Mouse (Mus musculus) embryo, embryonic 9.5 days (tissue): ENCODE measurements around the gene Serpina3m.
"Not testable (repeated sequence)": the region's sequence is repeated elsewhere in the genome, so short reads cannot be mapped to it uniquely, and the experiment has no call there.

Experiments
- DNase-seq: peaks from one replicate; pipeline ENCODE4 v3.0.0-alpha.2; 2017; ENCODE audit errors: extremely low spot score

Serpina3m gene

GRCm38 (mm10) chr12:104338226-104338625, at the start of gene Serpina3m, which contains the start of gene Serpina3k:
Gene Serpina3m, plus strand, starts transcription at chr12:104338486.
Gene Serpina3k, plus strand, starts transcription at chr12:104338486.
- not testable (repeated sequence) for DNase-seq

DNA sequence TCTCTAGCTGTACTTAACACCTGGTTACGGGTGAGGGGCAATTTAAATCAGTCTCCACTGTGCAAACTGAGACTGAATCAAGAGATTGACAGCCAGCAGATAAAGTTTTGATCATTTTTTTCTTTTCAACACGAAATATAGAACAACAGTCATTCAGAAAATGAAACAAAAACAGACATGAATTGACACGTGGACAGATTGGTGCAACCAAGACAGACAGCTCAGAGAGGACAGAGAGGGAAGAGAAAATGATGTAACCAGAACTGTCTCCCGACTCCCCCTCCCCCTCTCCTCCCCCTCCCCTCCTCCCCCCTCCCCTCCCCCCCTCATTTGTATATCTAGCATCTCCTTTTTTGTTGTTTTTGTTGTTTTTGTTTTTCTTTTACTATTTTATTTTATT, 48.4 kb upstream of the Serpina3m start:
- no peak for DNase-seq

DNA sequence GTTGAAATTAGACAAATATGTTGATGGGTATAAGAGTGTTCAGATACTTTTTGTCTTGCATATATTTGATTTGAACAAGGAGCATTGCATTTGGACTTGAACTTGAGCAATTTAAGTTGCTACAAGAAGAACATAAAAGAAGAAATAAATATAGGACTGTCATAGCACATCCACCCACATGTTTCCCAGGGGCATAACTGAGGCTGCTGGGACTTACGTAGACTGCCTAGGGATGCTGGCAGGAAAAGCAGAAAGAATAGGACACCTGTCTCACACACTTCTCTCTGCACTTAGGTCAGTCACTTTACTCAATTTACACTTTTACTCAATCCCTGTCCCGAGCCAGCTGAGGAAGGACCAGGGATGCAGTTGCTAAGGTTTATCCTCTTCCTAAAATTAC, 44.3 kb upstream of the Serpina3m start:
- DNase-seq = no peak

GRCm38 (mm10) chr12:104298049-104298448, 40.2 kb upstream of the Serpina3m start:
- DNase-seq = no peak

GRCm38 (mm10) chr12:104305991-104306390, 32.3 kb upstream of the Serpina3m start:
- no peak for DNase-seq

GRCm38 (mm10) chr12:104314253-104314652, 24.0 kb upstream of the Serpina3m start, which contains the start of gene Serpina3j:
Gene Serpina3j, plus strand, starts transcription at chr12:104314553.
- no peak for DNase-seq

DNA sequence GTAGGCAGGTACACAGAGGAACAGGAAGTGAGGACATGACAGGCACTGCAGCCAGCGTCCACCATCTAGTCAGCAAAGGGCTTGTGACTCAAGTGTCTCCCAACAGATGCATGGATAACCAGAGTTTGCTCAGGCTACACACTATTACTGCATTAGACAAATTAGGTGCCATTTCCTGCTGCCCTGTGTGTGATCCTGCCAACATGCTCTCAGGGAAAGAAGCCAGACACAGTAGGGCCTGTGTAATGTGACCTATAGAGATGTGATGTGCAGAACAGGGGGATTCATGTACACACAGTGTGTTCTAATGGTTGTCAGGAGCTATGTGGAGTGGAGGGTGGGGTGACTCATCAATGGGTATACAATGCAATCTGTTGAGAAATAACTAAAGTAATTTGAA, 15.8 kb upstream of the Serpina3m start:
- DNase-seq = no peak

- DNase-seq = no peak
These were observed 6.6 kb upstream of the Serpina3m start for GRCm38 (mm10) chr12:104331701-104332100.

GRCm38 (mm10) chr12:104336873-104337272, 1.4 kb upstream of the Serpina3m start:
- DNase-seq = not testable (repeated sequence)

DNA sequence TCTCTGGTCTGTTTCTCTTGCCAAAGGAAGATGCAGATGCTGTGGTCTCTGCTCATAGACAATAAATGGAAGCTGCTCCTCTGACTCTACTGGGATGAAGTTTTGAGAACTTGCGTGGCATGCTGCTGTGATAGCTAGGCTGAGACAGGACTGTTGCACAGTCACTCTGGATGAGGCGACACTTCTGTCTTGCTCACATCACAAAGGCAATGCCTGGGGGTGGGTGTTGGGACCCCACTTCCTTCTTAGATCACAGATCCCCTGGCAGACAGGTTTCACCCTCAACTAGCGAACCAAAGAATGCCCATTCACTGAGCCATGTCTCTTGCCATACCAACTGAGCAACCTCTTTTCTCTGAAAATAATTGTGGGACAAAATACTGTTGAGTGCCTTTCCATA, 419 bp downstream of the Serpina3m start:
- DNase-seq = no peak

GRCm38 (mm10) chr12:104342489-104342888, 4.2 kb downstream of the Serpina3m start:
- DNase-seq = not testable (repeated sequence)

- DNase-seq = no peak
These were observed 6.9 kb downstream of the Serpina3m start for GRCm38 (mm10) chr12:104345181-104345580.

GRCm38 (mm10) chr12:104345707-104346106, 7.4 kb downstream of the Serpina3m start:
- DNase-seq = no peak

DNA sequence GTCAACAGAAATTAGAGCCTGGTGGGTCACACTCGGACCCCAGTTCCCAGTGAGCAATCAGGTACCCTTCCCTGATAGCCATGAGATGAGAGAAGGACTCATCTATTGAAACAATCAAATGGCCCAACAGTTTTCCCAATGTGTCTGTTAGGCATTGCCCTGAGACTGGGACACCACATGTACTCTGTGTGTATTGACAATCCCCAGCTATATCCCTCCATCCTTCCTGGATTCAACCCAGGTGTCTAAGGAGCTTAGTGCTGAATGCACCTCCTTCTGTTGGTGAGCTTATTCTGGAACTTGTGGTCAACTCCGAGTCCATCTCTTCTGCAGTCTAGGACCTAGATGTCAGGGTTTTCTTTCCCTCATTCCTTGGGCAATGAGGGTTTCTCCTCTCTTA, 8.8 kb downstream of the Serpina3m start:
- DNase-seq = no peak

DNA sequence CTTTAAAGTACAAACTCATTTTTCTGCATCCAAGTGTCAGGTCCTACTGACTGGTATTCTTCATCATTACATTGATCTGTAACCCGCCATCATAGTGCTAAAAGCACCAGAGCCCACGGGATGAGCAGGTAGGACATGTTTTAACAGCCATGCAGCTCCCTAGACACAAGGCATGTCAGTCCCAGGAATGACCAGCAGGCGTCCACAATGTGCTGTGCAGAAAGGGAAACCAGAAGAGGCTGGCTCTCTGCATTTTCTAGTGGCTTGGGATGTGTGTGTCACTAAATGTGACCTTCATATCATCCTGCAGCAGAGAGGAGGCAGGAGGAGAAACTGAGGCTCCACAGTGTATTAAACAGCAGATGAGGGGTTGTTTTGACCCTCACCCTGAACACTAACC, 13.5 kb downstream of the Serpina3m start:
- not testable (repeated sequence) for DNase-seq

- DNase-seq = no peak
These were observed 17.7 kb downstream of the Serpina3m start for GRCm38 (mm10) chr12:104356006-104356405.

- no peak for DNase-seq
These were observed 31.7 kb downstream of the Serpina3m start for GRCm38 (mm10) chr12:104369986-104370385.

DNA sequence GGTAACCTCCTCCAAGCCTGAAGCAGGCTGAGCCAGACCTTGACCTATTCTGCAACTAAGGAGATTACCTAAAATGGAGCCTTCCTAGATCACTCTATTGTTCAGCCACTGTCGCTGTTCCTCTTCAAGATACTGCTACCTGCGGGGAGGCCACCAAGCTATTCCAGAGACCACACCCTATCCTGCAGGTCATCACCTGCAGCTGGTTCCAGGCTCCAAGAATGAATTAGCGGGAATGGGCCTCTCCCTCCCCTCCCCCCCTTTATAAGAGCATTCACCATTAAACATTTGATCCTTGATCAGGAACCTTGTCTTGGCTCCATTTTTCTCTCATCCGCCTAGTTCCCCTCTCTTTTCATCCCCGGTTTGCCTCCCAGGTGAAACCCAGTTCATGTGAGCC, 38.9 kb downstream of the Serpina3m start:
- DNase-seq = not testable (repeated sequence)

DNA sequence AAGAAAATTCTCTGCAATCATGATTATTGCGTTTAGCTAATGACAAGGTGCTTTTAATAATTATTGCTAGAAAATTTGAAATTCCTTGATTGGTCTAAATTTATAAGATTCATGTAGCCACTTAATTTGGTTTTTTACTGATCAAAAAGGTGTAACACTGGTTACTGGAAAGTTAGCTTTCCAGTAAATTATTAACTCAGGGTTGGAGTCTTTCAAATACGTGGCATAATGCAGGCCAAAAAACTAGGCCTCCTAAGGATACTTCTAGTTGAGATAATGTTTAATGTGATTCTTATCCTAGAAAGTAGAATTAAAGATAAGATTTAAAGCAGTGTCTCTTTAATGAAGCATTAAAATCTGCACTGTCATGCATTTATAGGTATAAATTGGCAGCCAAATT, 40.1 kb downstream of the Serpina3m start:
- not testable (repeated sequence) for DNase-seq

DNA sequence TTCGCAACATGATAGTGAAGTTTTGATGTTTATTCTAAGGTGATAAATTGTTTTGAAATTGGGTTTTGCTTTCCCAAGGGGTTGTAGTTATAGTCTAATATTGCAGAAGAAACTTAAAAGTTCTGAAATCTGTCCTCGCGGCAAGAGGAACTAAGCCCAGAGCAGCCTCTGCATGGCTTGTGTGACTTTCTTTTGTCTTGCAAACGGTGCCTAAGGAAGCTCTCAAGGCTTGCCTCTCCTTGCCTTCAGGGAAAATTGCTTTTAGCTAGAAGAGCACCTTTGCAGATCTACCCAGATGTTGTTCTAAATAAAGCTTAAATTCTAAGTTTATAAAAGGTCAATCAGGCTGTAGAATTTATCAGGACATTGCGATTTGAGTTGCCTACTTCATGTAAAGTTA, 40.5 kb downstream of the Serpina3m start:
- DNase-seq = not testable (repeated sequence)

DNA sequence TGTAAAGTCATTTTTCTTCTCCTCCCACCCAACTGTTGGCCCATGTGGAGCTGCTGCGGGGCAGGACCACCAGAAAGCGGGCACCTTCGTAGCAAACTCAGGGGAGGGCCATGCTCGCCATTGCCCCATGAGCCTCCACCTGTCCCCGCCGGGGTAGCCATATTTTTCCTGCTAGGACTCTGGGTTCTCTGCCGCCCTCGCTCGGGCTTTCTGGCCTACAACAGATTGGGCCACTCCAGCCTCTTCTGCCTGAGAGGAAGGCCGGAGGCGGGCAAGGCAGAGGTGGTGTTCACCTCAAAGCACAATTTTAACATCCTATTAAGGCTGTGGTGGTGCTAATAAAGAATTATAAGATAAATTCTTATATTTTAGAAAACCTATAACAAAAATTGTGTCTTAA, 41.6 kb downstream of the Serpina3m start:
- DNase-seq = no peak

DNA sequence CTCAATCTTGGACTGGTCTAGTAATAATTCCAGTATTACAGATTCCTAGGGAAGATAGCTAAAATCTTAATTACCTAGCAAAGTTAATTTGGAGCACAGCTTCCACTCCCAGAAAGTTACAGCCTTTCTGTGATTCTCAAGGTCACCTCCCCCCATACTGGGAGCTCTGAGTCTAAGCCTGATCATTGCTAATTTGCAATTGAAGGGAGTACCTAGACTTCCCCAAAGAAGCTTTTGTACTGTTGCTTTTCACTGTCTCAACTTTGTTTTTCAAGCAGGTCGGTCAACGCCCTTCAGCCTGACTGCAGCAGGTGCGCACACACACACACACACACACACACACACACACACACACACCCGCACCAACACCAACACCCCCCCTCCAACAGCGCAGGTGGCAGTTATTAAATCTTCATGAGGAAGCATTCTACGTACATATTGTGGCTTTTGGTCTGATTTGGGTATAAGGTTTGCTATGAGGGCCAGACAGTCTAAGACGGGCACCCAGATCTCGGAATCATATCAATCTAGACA, 42.9 kb downstream of the Serpina3m start:
- not testable (repeated sequence) for DNase-seq

- not testable (repeated sequence) for DNase-seq
These were observed 47.7 kb downstream of the Serpina3m start for GRCm38 (mm10) chr12:104385987-104386386.

DNA sequence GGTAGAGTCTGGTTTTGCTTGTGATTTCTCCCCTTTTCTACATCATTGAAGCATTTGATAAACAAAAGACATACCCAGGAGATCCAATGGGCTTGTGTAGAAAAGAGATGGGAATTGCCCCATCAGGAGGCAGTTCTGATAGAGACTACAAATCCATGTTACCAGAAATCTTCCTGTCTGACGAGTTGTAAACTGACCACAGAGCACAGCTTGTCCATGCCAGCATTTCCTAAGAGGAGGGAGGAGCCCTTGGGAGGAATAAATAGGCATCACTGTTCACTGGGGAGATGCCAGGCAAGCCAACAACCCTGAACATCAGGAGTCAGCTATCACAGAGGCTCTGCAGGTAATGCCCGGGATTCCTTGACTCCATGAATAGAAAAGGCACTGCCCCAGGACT, 48.6 kb downstream of the Serpina3m start:
- DNase-seq = not testable (repeated sequence)
